Mouse (Mus musculus) C2C12 (cell line): ENCODE results near the gene Spata13. TPM values are rescaled to one million over a fixed set of nuclear protein-coding genes. Genes with fewer than 3 reads are reported as not detected.

Source experiments
- H3K27me3 ChIP-seq: one replicate; pipeline ENCODE4 v1.6.1; 2011; ENCODE audit not compliant: control insufficient read depth, insufficient read depth, insufficient read length
- H3K36me3 ChIP-seq: one replicate; pipeline ENCODE4 v1.6.1; 2011; ENCODE audit not compliant: control insufficient read depth, insufficient read depth
- H3K4me3 ChIP-seq: one replicate; pipeline ENCODE4 v1.5.1; 2011; ENCODE audit warnings: mild to moderate bottlenecking, control low read depth; ENCODE audit not compliant: poor library complexity, insufficient read depth, severe bottlenecking
- H3K79me2 ChIP-seq: one replicate; pipeline ENCODE4 v1.6.1; 2011; ENCODE audit not compliant: control insufficient read depth, insufficient read depth
- H3K79me3 ChIP-seq: one replicate; pipeline ENCODE4 v1.6.1; 2011; ENCODE audit warnings: low read depth, control low read depth
- H3ac ChIP-seq: one replicate; pipeline ENCODE3; 2011; ENCODE audit warnings: low read depth; ENCODE audit not compliant: control insufficient read depth, insufficient read length
- CEBPB ChIP-seq: IDR thresholded peaks from one replicate; pipeline ENCODE4 v1.6.1; 2011; ENCODE audit warnings: low read depth, mild to moderate bottlenecking, control low read depth, moderate library complexity
- CTCF ChIP-seq: IDR thresholded peaks from one replicate; pipeline ENCODE4 v1.5.1; 2011; ENCODE audit not compliant: control insufficient read depth, insufficient read depth, insufficient read length
- FOSL1 ChIP-seq: IDR thresholded peaks from one replicate; pipeline ENCODE4 v1.8.0; 2011; ENCODE audit warnings: mild to moderate bottlenecking, low read length; ENCODE audit not compliant: poor library complexity, insufficient read depth, severe bottlenecking
- MAX ChIP-seq: IDR thresholded peaks from one replicate; pipeline ENCODE4 v1.6.1; 2011; ENCODE audit warnings: mild to moderate bottlenecking, control low read depth
- MYOD1 ChIP-seq: IDR thresholded peaks from one replicate; pipeline ENCODE4 v1.6.1; 2011; ENCODE audit warnings: low read depth; ENCODE audit not compliant: control insufficient read depth, insufficient read length
- MYOG ChIP-seq: IDR thresholded peaks from one replicate; pipeline ENCODE4 v1.6.1; 2011; ENCODE audit not compliant: control insufficient read depth, insufficient read length; ENCODE audit errors: extremely low read depth
- USF1 ChIP-seq: IDR thresholded peaks from one replicate; pipeline ENCODE4 v1.6.1; 2011; ENCODE audit warnings: low read depth, mild to moderate bottlenecking, control low read depth, moderate library complexity
- polyA plus RNA-seq: library from polyadenylated mRNA; unstranded; fragments of >200 nt; fragmentation: generic; extraction: Trizol; gene quantifications from one replicate; pipeline ENCODE4 v1.2.1, GENCODE M21; 2012; ENCODE audit warnings: missing spikeins

Spata13 gene
- polyA plus RNA-seq, 1 experiment = 0.40 TPM

DNA sequence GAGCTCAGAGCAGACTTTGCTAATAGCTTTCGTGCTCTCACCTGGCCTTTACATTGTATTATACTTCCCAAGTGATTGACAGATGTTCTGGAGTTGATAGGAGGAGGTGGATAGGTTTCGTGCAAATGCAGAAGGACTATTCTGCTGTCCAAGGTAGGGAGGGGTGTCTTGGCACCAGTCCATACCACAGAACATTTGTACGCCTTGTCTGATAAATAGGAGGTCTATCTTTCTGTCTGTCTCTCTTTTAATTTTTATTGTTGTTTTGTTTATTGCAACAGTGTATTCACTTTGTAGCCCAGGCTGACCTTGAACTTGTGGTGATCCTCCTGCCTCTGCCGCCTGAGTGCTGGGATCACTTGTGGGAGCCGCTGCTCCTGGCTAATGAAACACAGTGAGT, 163.8 kb downstream of the Spata13 start:
- Histone ChIP-seq H3K79me2 (no peaks in the 10 kb centered on the region), H3K36me3 (no peaks in the 10 kb centered on the region), H3K4me3 (no peak overlapping the region), H3K79me3 (no peaks in the 10 kb centered on the region), H3ac (no peak overlapping the region), H3K27me3 (no peaks in the 10 kb centered on the region)
- TF ChIP-seq CEBPB = no peak
- TF ChIP-seq MYOD1 = no peak
- no peak for TF ChIP-seq MYOG
- no peak for TF ChIP-seq MAX
- TF ChIP-seq USF1 = no peak
- no peak for TF ChIP-seq CTCF
- no peak for TF ChIP-seq FOSL1

- H3K36me3 ChIP-seq = no peaks in the 10 kb centered on the region
- no peaks in the 10 kb centered on the region for H3K27me3 ChIP-seq
- H3K79me2 ChIP-seq = no peaks in the 10 kb centered on the region
- no peaks in the 10 kb centered on the region for H3K79me3 ChIP-seq
- TF ChIP-seq CTCF (no peak), MYOG (no peak), USF1 (no peak), MAX (no peak), CEBPB (no peak), MYOD1 (no peak), FOSL1 (no peak)
- no peak overlapping the region for H3ac ChIP-seq
- H3K4me3 ChIP-seq = no peak overlapping the region
These were observed 164.9 kb downstream of the Spata13 start for GRCm38 (mm10) chr14:60798721-60799120.

DNA sequence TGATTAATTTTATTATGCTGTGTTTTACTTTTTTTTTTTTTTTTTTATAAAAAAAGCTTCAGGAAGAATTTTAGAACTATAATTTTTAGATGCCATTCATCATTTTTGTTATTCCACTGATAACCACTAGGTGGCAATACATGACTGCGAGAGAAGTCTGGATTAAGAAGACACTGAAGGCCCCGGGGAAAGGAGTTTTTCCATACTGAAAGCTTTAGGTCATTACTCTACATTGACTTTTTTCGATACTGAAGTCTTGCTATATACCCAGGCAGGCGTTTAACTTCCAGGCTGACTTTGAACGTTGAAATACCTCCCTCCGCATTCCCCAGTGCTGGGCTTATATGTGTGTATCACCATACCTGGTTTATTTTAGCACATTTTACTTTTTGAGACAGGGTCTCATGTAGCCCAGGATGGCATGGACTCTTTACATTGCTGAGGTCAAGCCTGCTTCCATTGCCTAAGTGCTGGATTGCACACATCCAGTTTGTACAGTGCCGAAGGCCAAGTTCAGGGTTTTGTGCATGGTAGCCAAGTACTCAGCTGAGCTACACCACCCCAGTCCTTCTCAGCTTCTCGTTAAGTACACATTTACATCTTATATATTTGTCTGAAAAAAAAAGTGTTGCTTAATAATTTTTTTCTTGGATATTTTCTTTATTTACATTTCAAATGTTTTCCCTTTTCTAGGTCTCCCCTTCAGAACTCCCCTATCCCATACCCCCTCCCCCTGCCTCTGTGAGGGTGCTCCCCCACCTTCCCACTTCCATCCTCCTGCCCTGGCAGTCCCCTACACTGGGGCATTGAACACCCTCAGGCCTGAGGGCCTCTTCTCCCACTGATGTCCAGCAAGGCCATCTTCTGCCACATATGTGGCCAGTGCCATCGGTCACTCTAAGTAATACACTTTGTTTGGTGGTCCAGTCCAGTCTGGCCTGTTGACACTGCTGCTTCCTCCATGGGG, 166.2 kb downstream of the Spata13 start:
- no peak for TF ChIP-seq CTCF
- TF ChIP-seq USF1 = no peak
- TF ChIP-seq MAX = no peak
- TF ChIP-seq CEBPB = no peak
- TF ChIP-seq MYOG = no peak
- TF ChIP-seq MYOD1 = no peak
- TF ChIP-seq FOSL1 = no peak
- Histone ChIP-seq H3K36me3 (no peaks in the 10 kb centered on the region), H3K4me3 (no peak overlapping the region)

DNA sequence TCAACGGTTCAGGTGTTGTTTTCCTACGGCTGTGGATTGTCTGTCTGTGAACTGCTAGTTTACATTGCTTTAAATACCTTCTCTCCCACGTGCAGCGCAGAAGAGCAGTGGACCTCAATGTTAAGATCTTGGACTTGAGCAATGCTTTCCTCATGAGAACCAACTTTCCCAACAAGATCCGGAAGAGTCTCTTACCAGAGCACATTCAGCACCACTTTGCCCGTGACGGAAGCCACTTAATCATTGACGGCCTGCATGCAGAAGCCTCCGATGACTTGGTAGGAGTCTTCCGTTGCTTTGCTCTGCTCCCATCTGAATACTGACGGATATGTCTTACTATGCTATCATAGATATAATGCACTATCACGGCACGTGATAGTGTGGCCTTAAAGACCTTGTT, 168.2 kb downstream of the Spata13 start:
- TF ChIP-seq CTCF = no peak
- no peak for TF ChIP-seq USF1
- TF ChIP-seq MAX = no peak
- no peak for TF ChIP-seq MYOD1
- no peak for TF ChIP-seq FOSL1
- TF ChIP-seq MYOG = no peak
- TF ChIP-seq CEBPB = no peak
- H3K79me2 ChIP-seq = no peaks in the 10 kb centered on the region
- no peak overlapping the region for H3ac ChIP-seq
- no peaks in the 10 kb centered on the region for H3K79me3 ChIP-seq
- H3K4me3 ChIP-seq = no peak overlapping the region
- H3K36me3 ChIP-seq = no peaks in the 10 kb centered on the region
- no peaks in the 10 kb centered on the region for H3K27me3 ChIP-seq

More for the DNA sequence above, 166.2 kb downstream of the Spata13 start:
- Histone ChIP-seq H3K79me2 (no peaks in the 10 kb centered on the region), H3ac (no peak overlapping the region), H3K27me3 (no peaks in the 10 kb centered on the region), H3K79me3 (no peaks in the 10 kb centered on the region)

DNA sequence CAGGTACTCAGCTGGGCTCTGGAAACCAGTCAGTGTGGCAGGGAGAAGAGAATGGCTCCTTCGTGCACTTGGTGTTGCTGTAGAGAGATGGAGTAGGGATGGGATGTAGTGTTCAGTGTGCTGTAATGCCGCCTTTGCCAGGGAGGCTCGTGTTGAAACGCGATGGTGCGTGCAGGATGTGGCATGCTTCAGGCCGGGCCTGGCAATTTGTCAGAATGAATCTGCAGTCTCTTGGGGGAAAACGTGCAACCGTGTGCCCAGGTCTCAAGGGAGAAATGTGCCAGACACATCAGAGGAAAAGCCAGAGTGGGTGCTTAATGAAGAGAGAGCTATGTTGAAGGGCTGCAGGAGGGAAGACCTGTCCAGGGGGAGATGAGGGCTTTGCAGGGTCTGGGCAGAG, 171.2 kb downstream of the Spata13 start:
- H3K79me3 ChIP-seq = no peaks in the 10 kb centered on the region
- TF ChIP-seq CTCF (no peak), MYOG (no peak), USF1 (no peak), MAX (no peak), MYOD1 (no peak), CEBPB (no peak), FOSL1 (no peak)
- H3ac ChIP-seq = no peak overlapping the region
- no peaks in the 10 kb centered on the region for H3K79me2 ChIP-seq
- no peaks in the 10 kb centered on the region for H3K27me3 ChIP-seq
- H3K36me3 ChIP-seq = no peaks in the 10 kb centered on the region
- H3K4me3 ChIP-seq = no peak overlapping the region

GRCm38 (mm10) chr14:60805871-60806270, 172.1 kb downstream of the Spata13 start:
- Histone ChIP-seq H3ac (no peak overlapping the region), H3K4me3 (no peak overlapping the region), H3K79me3 (no peaks in the 10 kb centered on the region), H3K27me3 (no peaks in the 10 kb centered on the region), H3K79me2 (no peaks in the 10 kb centered on the region), H3K36me3 (no peaks in the 10 kb centered on the region)
- TF ChIP-seq CEBPB (no peak), FOSL1 (no peak), CTCF (no peak), MYOG (no peak), MAX (no peak), MYOD1 (no peak), USF1 (no peak)
